18 mouse cellular contexts compared by ENCODE assay signal in genomic region chr16:89912686-89913375, GRCm38 (mm10).
DNase-seq lines count a peak whose midpoint lies in the region; ATAC-seq and TF ChIP-seq lines count a peak whose summit lies in the region.
"Had no signal": no experiment of that assay in that cellular context is flagged by ENCODE, and none has a peak within 500 bp of the region (broad histone marks: within the 10 kb centered on the region; RNA-seq: fewer than 3 reads in every experiment).

No protein-coding gene starts in this region.

- no peaks in the 10 kb centered on the region for H3K36me3 ChIP-seq in heart, embryonic 10.5 days
- H3K36me3 ChIP-seq in heart, postnatal 0 days (replicated peaks; ENCODE audit: control insufficient read depth, insufficient read depth, low read length) = no peaks in the 10 kb centered on the region
- H3K36me3 ChIP-seq: hindbrain, embryonic 13.5 days; limb, embryonic 10.5 days had no signal

- H3K4me2 ChIP-seq in heart, postnatal 0 days (ENCODE audit: low read depth, low read length) = no peak overlapping the region
- H3K4me2 ChIP-seq: forebrain, embryonic 13.5 days; hindbrain, embryonic 13.5 days had no signal

- H3K9me3 ChIP-seq in heart, embryonic 10.5 days = no peaks in the 10 kb centered on the region
- H3K9me3 ChIP-seq in heart, postnatal 0 days (replicated peaks; ENCODE audit: control insufficient read depth, low read length) = no peaks in the 10 kb centered on the region
- H3K9me3 ChIP-seq: forebrain, embryonic 13.5 days; hindbrain, embryonic 13.5 days; limb, embryonic 10.5 days had no signal

- WGBS in heart, embryonic 10.5 days = 78% methylated on average over 8 of the region's 8 CpGs
- WGBS in heart, postnatal 0 days = 54% methylated on average over 8 of the region's 8 CpGs

- H3K4me3 ChIP-seq in heart, embryonic 10.5 days = no peak overlapping the region
- H3K4me3 ChIP-seq in layer of hippocampus, adult 2 months = no peak overlapping the region
- H3K4me3 ChIP-seq in heart, postnatal 0 days (ENCODE audit: low read depth, low read length) = no peak overlapping the region
- H3K4me3 ChIP-seq: erythroblast, embryonic 14.5 days; forebrain, embryonic 13.5 days; heart, adult 2 months; hindbrain, embryonic 13.5 days; limb, embryonic 10.5 days had no signal

- no peak for TF ChIP-seq CTCF in layer of hippocampus, adult 2 months (conservative IDR thresholded peaks at IDR 0.05)
- no peak for TF ChIP-seq CTCF in heart, postnatal 0 days (IDR thresholded peaks at IDR 0.05; ENCODE audit: low read depth)

- ATAC-seq in heart, postnatal 0 days (ENCODE audit: insufficient read depth, low read depth) = no peak
- ATAC-seq: forebrain, embryonic 13.5 days; liver, postnatal 0 days had no signal

- H3K27me3 ChIP-seq in heart, embryonic 10.5 days (ENCODE audit: insufficient read depth, poor library complexity, severe bottlenecking) = no peaks in the 10 kb centered on the region
- H3K27me3 ChIP-seq in heart, postnatal 0 days (ENCODE audit: control insufficient read depth, insufficient read depth, low read length) = no peaks in the 10 kb centered on the region
- H3K27me3 ChIP-seq: forebrain, embryonic 13.5 days; hindbrain, embryonic 13.5 days had no signal

- H3K4me1 ChIP-seq in heart, embryonic 10.5 days = peaks cover 6% of the 10 kb centered on the region; the same call in 1 of the 2 replicates
- H3K4me1 ChIP-seq in heart, postnatal 0 days (ENCODE audit: control insufficient read depth, insufficient read depth) = 0 out of 2 replicates have a peak, but pooled peaks cover 3% of the 10 kb centered on the region

- peak; percentile 29 to 38 for DNase-seq in heart, adult 18-20 months
- DNase-seq in heart, embryonic 10.5 days (ENCODE audit: low spot score) = no peak
- DNase-seq in layer of hippocampus, adult 2 months (ENCODE audit: low spot score in 2 of 2) = no peak
- DNase-seq in layer of hippocampus, adult 18-20 months (ENCODE audit: low spot score in 2 of 2) = no peak
- peak; percentile 23 for DNase-seq in heart, postnatal 0 days (ENCODE audit: low spot score)
- DNase-seq in skeletal muscle tissue, adult 2 months (ENCODE audit: low read depth, low spot score) = peak; percentile 47
- DNase-seq in spleen, adult 18-20 months = no peak
- DNase-seq: cerebellum, adult 9-10 months; kidney, postnatal 36 days; liver, postnatal 0 days; lung, postnatal 36 days; retina, postnatal 1 day; thymus, postnatal 14 days had no signal

- TF ChIP-seq EP300 in heart, postnatal 0 days (IDR thresholded peaks at IDR 0.05; ENCODE audit: low read depth) = no peak

- H3K9ac ChIP-seq in heart, postnatal 0 days (replicated peaks; ENCODE audit: low read depth, low read length) = no peak overlapping the region
- H3K9ac ChIP-seq: forebrain, embryonic 13.5 days; hindbrain, embryonic 13.5 days; liver, postnatal 0 days had no signal

- no peak overlapping the region for H3K27ac ChIP-seq in heart, embryonic 10.5 days
- peak overlapping the region; percentile 87 for H3K27ac ChIP-seq in layer of hippocampus, adult 2 months
- H3K27ac ChIP-seq in heart, postnatal 0 days (ENCODE audit: low read depth) = no peak overlapping the region
- H3K27ac ChIP-seq: forebrain, embryonic 13.5 days; heart, adult 2 months; hindbrain, embryonic 13.5 days; limb, embryonic 10.5 days had no signal

Comparison
In these comparisons a context has a peak if more than half of its experiments do, and no peak if none do; other contexts are left out.
1. DNase-seq: peak in heart, adult 18-20 months (2 of 2), heart, postnatal 0 days (single experiment) and skeletal muscle tissue, adult 2 months (single experiment); none in heart, embryonic 10.5 days (single experiment), layer of hippocampus, adult 2 months (0 of 2), layer of hippocampus, adult 18-20 months (0 of 2) and spleen, adult 18-20 months (0 of 2).